Mouse (Mus musculus): ENCODE data around the gene Gm45623. TPM values are rescaled to one million over a fixed set of nuclear protein-coding genes. Genes with fewer than 3 reads are reported as not detected.

The Gm45623 gene
- polyA plus RNA-seq, 1 experiment from 2014 or later: not detected

DNA sequence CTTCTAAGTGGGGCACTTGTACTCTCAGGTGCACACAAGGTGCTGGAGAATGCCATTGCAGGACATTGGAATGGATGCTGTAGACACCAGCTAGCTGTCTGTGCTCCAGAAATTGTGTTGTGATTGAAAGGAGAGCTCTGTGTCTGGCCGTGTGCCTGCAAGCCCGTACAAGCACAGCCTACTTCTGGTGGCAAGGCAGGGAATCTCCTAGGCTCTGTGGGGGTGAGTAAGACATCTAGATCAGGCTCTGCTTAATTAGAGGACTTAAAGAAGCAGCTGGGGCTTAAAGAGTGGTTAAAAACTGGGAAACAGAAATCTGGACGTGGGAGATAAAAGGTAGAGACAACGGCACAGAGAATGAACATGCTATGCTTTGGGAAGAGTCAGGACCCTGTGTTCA, 46.0 kb downstream of the Gm45623 start:
- no peaks in the 10 kb centered on the region for H3K27me3 ChIP-seq (ENCODE audit: control insufficient read depth, insufficient read depth, low read length)
- H3K36me3 ChIP-seq (ENCODE audit: control insufficient read depth, insufficient read depth, low read length): peaks cover 10% of the 10 kb centered on the region
- no peak overlapping the region for H3K4me2 ChIP-seq
- no peak overlapping the region for H3K9ac ChIP-seq (ENCODE audit: low read length)
- no peak overlapping the region for H3K27ac ChIP-seq (ENCODE audit: low read depth, low read length)
- H3K4me1 ChIP-seq (ENCODE audit: control insufficient read depth, insufficient read depth, low read length): peaks cover 14% of the 10 kb centered on the region
- no peaks in the 10 kb centered on the region; the same call in 1 of the 2 replicates for H3K9me3 ChIP-seq (ENCODE audit: control insufficient read depth, low read length)
- WGBS: 86% methylated on average over 4 of the region's 4 CpGs
- no peak overlapping the region for H3K4me3 ChIP-seq (ENCODE audit: low read depth, low read length)
- DNase-seq (ENCODE audit: low spot score, missing footprints): peak; percentile 82
- ATAC-seq (ENCODE audit: low FRiP score): no peak

DNA sequence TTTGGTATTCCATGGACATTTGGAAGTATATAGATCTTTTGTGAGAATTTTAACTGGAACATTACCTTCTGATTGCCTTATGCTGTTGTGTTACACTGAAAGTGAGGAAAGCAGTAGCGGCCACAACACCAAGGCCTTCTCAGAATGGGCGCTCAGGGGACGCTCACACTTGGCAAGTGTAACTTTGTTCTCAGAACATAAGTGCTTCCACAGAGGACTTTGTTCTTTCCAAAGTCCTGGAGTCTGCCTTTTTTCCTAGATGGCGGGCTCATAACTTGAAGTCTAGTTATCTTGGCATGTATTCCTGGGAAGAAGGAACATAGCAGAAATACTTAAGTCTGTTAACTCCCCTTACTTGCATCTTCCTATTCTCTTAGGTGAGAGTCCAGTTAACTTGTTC, 46.5 kb downstream of the Gm45623 start:
- Histone ChIP-seq H3K9ac (ENCODE audit: low read length) (no peak overlapping the region), H3K9me3 (ENCODE audit: control insufficient read depth, low read length) (no peaks in the 10 kb centered on the region; the same call in 1 of the 2 replicates), H3K36me3 (ENCODE audit: control insufficient read depth, insufficient read depth, low read length) (peaks cover 6% of the 10 kb centered on the region), H3K4me2 (no peak overlapping the region), H3K4me1 (ENCODE audit: control insufficient read depth, insufficient read depth, low read length) (peaks cover 17% of the 10 kb centered on the region), H3K27ac (ENCODE audit: low read depth, low read length) (no peak overlapping the region), H3K4me3 (ENCODE audit: low read depth, low read length) (no peak overlapping the region), H3K27me3 (ENCODE audit: control insufficient read depth, insufficient read depth, low read length) (no peaks in the 10 kb centered on the region)
- WGBS: 95% methylated on average over 4 of the region's 4 CpGs
- ATAC-seq (ENCODE audit: low FRiP score): no peak
- peak; percentile 53 for DNase-seq (ENCODE audit: low spot score, missing footprints)

DNA sequence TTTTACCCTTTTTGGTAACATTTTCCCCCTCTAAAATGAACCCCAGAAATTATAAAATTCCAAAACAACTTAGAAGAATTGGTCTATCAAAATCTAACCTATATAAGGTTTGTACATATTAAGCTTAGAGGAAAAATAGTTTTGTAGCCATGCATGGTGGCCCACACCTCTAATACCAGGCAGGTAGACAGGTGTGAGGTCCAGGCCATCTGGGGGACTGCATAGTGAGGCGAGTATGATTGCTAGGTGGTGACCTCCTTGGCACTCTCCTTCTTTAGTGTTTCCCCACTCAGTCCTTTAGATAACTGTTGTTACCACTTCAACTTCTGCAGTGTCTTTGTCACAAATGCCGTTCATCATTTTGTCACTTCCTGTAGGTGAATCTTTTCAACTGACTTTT, 49.0 kb downstream of the Gm45623 start:
- Histone ChIP-seq H3K36me3 (ENCODE audit: control insufficient read depth, insufficient read depth, low read length) (peaks cover 4% of the 10 kb centered on the region; the same call in 1 of the 2 replicates), H3K9me3 (ENCODE audit: control insufficient read depth, low read length) (no peaks in the 10 kb centered on the region), H3K4me2 (peak overlapping the region; percentile 61), H3K27me3 (ENCODE audit: control insufficient read depth, insufficient read depth, low read length) (no peaks in the 10 kb centered on the region), H3K9ac (ENCODE audit: low read length) (peak overlapping the region; percentile 91), H3K27ac (ENCODE audit: low read depth, low read length) (no peak overlapping the region), H3K4me1 (ENCODE audit: control insufficient read depth, insufficient read depth, low read length) (peaks cover 17% of the 10 kb centered on the region), H3K4me3 (ENCODE audit: low read depth, low read length) (peak overlapping the region; percentile 74)
- ATAC-seq (ENCODE audit: low FRiP score): no peak
- peak; percentile 77 for DNase-seq (ENCODE audit: low spot score, missing footprints)
- 82% methylated on average over 2 of the region's 2 CpGs for WGBS

DNA sequence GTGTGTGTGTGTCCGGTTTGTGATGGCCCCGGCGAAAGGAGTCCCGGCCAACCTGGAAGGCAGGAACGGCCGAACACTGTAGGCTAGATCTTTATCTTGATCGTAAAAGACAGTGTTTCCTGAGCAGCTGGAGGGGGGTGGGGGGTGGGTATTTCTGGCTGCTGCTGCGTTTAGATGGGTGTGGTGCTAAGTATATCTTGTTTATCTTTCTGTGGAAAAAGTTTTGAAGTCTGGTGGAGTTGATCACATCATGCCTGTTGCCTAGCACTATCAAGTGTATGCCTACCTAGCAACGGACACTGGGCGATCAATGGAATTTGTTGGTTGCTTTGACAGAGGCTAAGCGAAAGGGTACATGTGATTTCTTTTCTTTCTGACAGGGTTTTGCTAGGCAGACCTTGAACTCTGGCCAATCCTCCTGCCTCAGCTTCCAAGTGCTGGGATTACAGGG, 49.7 kb downstream of the Gm45623 start:
- peak overlapping the region; percentile 74 for H3K4me3 ChIP-seq (ENCODE audit: low read depth, low read length)
- peak overlapping the region; percentile 61 for H3K4me2 ChIP-seq
- H3K9me3 ChIP-seq (ENCODE audit: control insufficient read depth, low read length): no peaks in the 10 kb centered on the region
- no peak for DNase-seq (ENCODE audit: low spot score, missing footprints)
- ATAC-seq (ENCODE audit: low FRiP score): no peak; the same call in none of the 2 replicates
- H3K9ac ChIP-seq (ENCODE audit: low read length): peak overlapping the region; percentile 91
- peaks cover 17% of the 10 kb centered on the region for H3K4me1 ChIP-seq (ENCODE audit: control insufficient read depth, insufficient read depth, low read length)
- H3K27me3 ChIP-seq (ENCODE audit: control insufficient read depth, insufficient read depth, low read length): no peaks in the 10 kb centered on the region
- H3K27ac ChIP-seq (ENCODE audit: low read depth, low read length): peak overlapping the region; percentile 97
- WGBS: 0% methylated on average over 11 of the region's 11 CpGs
- H3K36me3 ChIP-seq (ENCODE audit: control insufficient read depth, insufficient read depth, low read length): peaks cover 4% of the 10 kb centered on the region; the same call in 1 of the 2 replicates

DNA sequence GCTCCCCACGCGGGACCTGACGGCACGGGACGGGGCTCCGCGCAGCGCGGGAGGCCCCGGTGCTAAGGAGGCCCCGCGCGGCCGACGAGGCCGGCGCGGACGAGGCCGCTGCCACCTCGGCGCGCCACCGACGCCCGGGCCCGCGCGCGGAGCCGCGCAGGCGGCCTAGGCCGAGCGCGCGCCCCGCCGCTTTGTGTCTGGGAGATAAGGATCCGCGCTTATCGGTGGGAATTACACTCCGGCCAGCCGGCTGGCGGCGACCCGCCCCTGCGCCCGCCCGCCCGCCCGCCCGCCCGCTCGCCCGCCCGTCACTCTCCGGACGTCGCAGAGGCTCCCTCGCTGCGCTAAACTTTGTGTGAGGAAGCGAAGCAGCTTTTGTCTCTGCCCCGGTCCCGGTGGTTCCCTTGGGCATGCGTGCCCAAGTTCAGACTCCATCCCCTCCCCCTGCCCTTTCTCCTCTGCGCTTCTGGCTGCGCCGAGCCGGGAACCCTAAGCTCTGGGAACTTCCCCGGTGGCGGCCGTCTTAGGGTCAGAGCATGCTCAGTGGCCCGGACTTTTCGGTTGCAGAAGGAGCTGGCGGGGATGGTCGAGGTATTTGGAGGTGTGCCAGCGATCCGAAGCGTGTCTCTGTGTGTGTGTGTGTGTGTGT, 50.3 kb downstream of the Gm45623 start:
- Histone ChIP-seq H3K4me3 (ENCODE audit: low read depth, low read length) (peak overlapping the region; percentile 74), H3K36me3 (ENCODE audit: control insufficient read depth, insufficient read depth, low read length) (peaks cover 4% of the 10 kb centered on the region; the same call in 1 of the 2 replicates), H3K9ac (ENCODE audit: low read length) (peak overlapping the region; percentile 91), H3K4me2 (peak overlapping the region; percentile 61), H3K9me3 (ENCODE audit: control insufficient read depth, low read length) (no peaks in the 10 kb centered on the region), H3K27me3 (ENCODE audit: control insufficient read depth, insufficient read depth, low read length) (no peaks in the 10 kb centered on the region), H3K4me1 (ENCODE audit: control insufficient read depth, insufficient read depth, low read length) (peaks cover 18% of the 10 kb centered on the region), H3K27ac (ENCODE audit: low read depth, low read length) (peak overlapping the region; percentile 97)
- under 1% methylated on average over 78 of the region's 80 CpGs for WGBS
- DNase-seq (ENCODE audit: low spot score, missing footprints) (peak; percentile 97), ATAC-seq (ENCODE audit: low FRiP score) (peak; percentile 84)

DNA sequence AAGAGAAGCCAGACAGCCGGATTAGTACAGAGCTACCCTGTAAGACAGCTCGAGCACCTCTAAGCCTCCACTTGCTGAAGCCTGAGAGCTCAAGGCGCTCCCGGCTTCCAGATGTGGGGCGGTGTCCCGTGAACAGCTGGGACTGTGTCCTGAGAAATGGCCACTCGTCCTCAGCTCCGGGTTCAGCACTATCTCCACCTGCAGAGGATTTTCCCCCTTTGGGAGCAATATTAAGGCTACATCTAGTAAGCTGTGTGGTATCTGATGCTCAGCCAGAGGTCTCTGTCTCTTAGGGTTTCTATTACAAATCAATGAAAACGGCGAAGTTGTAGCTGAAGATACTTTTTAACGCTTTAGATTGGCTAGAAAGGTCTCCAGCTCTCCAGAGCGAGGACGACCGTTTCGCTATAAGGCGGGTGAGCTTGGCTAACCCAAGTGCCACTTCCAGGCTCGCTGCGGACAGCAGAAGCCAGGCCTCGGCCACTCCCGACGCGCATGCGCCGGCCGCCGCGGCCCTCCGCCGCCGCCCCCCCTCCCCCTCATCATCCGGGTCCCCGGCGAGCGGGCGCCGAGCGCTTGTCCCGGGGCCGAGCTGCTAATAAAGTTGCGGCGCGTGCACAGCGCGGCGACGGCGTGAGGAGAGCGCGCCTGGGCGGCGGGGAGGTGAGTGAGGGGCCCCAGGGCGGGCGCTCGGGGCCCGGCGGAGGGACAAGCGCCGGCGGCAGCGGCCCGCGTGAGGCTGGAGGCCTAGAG, 51.0 kb downstream of the Gm45623 start, which contains the start of gene Smad5:
TSS of gene Smad5 (plus strand) at position 542 of the 753 bp plus-strand sequence.
- peaks cover 23% of the 10 kb centered on the region for H3K4me1 ChIP-seq (ENCODE audit: control insufficient read depth, insufficient read depth, low read length)
- DNase-seq (ENCODE audit: low spot score, missing footprints): peak; percentile 100
- no peaks in the 10 kb centered on the region for H3K9me3 ChIP-seq (ENCODE audit: control insufficient read depth, low read length)
- H3K4me3 ChIP-seq (ENCODE audit: low read depth, low read length): peak within 1 kb of the TSS; percentile 74
- H3K4me2 ChIP-seq: peak within 1 kb of the TSS; percentile 61
- 2% methylated on average over 61 of the region's 62 CpGs for WGBS
- no peaks in the 10 kb centered on the region for H3K27me3 ChIP-seq (ENCODE audit: control insufficient read depth, insufficient read depth, low read length)
- peaks cover 4% of the 10 kb centered on the region; the same call in 1 of the 2 replicates for H3K36me3 ChIP-seq (ENCODE audit: control insufficient read depth, insufficient read depth, low read length)
- H3K9ac ChIP-seq (ENCODE audit: low read length): peak within 1 kb of the TSS; percentile 91
- H3K27ac ChIP-seq (ENCODE audit: low read depth, low read length): peak within 1 kb of the TSS; percentile 97
- peak; percentile 92 for ATAC-seq (ENCODE audit: low FRiP score)

Other genes with a start within 250 kb of the Gm45623 start
- gene Fbxl21, start 231.4 kb downstream of the Gm45623 start, polyA plus RNA-seq (2014; fragmentation: Nextera tagmentation; extraction: Ambion mirVana): 1.9 and 3.0 TPM in 2 replicates
- not detected in 2 replicates for gene Lect2, start 205.3 kb downstream of the Gm45623 start, polyA plus RNA-seq (2014; fragmentation: Nextera tagmentation; extraction: Ambion mirVana)
- 20.2 and 25.3 TPM in 2 replicates for gene Tgfbi, start 144.3 kb downstream of the Gm45623 start, polyA plus RNA-seq (2014; fragmentation: Nextera tagmentation; extraction: Ambion mirVana)
- 43.4 and 45.4 TPM in 2 replicates for gene Smad5, start 50.8 kb downstream of the Gm45623 start, polyA plus RNA-seq (2014; fragmentation: Nextera tagmentation; extraction: Ambion mirVana)
- 0.05 TPM in 1 of 2 replicates, not detected in the other for gene Trpc7, start 142.2 kb upstream of the Gm45623 start, polyA plus RNA-seq (2014; fragmentation: Nextera tagmentation; extraction: Ambion mirVana)

Measured in midbrain, embryonic 11.5 days (tissue).